Mouse (Mus musculus) 3134 (cell line): ENCODE measurements around the gene Eif4a2.
A peak's percentile ranks its signal among the peaks of the same experiment; 100 is the strongest.

ENCODE experiments used
- DNase-seq: peaks from one replicate; pipeline ENCODE4 v3.0.0-alpha.2; 2011; ENCODE audit warnings: low spot score; ENCODE audit not compliant: insufficient read length; ENCODE audit errors: extremely low read depth

The Eif4a2 gene

DNA sequence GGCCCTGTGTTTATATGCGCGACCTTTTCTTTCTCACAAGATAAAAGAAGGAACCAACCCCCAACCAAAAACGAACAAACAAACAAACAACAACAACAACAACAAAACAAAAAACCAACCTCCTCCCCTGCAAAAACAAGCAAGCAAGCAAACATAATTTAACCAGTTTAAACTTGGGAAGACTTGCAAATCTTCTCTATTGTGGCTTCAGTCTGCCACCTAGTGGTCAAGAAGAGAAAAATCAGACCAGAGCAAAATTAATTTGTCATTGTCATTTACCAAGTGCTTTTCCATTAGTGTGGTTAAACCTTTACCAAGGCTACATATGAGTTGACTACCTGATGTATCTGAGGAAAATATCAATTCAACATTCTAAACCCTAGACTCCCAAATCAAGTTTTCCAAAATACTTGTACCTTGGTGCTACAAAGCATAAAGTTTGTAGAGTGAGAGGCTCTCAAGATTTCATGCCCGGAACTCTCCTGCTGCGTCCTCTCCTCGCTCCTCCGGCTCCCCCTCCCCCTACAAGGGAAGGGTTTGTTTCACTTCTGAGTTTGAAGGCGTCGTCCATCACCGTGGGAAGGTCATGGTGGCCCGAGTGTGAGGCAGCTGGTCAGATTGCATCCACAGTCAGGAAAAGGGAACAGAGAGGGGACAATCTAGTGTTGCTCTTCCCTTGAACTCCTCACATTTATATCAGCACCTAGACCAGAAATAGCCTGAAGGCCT lies 28.3 kb downstream of the Eif4a2 start:
- DNase-seq: peak; percentile 60

DNA sequence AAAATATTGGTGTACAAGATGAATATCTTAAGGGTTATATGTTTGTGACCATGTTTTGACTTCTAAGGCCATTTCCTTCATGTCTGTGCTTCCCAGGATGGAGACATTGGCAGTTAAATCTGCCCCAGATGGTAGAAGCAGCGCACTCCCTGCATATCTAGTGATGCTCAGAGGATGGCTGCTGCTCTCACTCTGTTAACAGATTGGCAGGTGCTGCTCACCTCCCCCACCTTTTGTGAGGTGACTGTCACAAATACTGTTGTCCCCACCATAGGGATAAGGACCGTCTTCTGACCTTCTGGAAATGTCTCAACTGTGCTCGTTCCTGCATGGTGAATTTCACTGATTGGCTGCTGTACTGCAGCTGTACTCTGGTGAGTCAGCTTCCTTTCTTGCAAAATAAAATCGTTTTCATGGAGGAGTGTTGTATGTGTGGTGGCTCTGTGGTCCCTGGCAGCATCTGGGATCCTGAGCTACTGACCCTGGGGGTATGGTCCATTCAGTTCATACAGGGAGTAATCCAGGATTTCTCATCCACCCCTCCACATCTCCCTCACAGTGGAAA lies 29.2 kb downstream of the Eif4a2 start:
- peak; percentile 62 for DNase-seq

DNA sequence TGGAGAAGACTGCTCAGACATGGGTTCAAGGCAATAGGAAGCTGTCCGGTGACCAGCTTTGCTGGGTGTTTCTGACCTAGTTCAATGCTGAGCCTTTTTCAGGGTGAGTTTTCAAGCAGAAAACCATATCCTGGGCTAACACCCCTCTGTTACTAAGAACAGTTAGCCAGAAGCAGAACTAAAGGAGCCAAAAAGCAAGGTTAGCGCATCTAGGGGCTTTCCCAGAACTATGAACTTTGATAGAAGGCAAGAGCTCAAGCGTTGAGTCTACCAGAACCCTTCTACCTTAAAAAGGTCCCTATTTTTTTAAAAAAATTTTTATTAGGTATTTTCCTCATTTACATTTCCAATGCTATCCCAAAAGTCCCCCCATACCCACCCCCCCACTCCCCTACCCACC lies 33.7 kb downstream of the Eif4a2 start:
- DNase-seq: no peak

DNA sequence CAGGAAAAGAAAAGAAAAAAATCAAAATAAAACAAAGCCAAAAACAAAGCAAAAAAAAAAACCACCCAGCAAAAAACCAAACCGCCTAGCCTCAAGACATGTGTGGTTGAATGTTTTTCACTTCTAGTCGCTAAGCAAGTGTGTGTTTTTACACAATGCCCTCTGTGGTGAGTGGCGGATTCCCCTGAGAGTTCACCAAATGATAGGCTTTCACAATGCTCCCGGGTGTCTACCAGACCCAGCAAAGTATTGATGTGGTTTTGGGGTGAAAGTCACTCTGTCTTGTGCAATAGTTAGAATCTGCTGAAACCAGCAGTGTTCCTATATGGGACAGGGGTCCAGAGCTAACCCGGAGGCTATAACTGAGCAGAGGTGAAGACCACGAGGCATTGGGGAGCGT lies 37.1 kb downstream of the Eif4a2 start:
- no peak for DNase-seq

DNA sequence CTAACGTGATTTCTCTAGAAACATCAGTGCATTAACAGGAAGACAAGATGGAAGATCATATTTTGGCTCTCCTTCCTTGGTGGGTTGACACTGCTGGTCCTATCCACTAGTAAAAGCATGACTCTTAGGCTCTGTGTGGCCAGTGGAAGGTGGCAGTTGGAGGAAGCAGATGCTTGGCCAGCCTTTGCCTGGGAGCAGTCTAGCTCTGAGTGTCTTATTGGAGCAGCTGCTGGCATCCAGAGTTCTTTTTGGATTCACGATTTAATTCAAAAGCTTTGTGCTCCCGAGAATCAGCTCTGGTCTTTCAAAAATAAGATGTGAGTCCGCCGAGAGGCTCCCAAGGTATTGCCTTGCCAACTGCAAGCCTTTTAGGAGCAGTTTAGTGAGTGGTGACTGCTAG lies 38.0 kb downstream of the Eif4a2 start:
- DNase-seq: no peak

DNA sequence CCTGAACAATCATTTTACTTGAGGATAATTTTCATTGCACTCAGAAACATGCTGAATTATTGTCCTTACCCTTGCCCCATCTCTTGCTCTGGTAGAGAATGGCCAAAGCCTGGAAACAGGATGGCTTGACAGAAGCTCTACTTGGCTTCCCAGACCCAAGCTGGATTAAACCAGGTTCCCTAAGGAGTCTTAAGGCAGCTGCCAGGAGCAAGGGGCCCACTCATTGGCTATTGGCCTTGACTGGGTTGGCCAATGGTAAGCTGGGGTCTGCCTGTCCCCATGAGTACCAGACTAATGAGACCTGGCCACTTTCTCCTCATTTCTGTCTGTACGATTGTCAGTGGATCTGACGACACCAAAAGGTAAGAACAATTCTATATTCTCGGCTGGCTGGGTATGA lies 39.0 kb downstream of the Eif4a2 start, which contains the start of gene Adipoq:
Gene Adipoq, plus strand, starts transcription at position 257 of the 400 bp plus-strand sequence.
- no peak for DNase-seq

DNA sequence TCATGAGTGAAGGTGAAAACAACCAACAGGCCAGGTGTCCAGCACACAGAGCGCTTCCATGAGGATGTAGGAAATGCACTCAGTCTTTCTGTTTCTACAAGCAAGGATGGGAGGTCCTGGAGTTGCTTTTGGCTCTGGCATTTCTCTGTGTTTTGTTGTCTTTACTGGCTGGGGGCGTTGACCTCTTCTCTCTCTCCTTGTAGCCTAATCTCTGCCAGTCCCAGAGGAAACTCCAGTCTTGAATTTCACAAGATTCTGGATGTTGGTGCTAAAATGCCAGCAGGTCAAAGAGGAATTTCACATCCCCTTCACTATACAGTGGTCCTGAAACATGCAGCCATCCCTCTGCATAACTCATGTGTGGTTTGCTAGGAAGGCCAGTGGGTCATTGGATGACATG lies 41.7 kb downstream of the Eif4a2 start:
- no peak for DNase-seq

DNA sequence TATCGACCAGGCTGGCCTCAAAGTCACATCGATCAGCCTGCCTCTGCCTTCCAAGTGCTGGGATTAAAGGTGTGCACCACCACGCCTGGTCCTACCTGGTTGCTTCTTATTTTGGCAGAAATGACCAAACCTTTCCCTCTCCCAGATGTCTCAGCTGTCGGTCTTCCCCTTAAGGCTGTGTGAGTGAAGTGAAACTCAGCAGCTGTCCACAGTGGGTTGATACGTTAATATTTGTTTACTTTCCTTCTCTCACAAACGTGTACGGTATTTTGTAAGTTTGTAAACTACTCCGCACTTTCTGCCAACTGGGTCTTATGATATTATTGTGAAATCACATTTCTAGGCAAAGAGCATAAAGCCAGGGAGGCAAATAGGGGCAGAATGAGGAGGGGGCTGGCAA lies 42.2 kb downstream of the Eif4a2 start:
- no peak for DNase-seq

DNA sequence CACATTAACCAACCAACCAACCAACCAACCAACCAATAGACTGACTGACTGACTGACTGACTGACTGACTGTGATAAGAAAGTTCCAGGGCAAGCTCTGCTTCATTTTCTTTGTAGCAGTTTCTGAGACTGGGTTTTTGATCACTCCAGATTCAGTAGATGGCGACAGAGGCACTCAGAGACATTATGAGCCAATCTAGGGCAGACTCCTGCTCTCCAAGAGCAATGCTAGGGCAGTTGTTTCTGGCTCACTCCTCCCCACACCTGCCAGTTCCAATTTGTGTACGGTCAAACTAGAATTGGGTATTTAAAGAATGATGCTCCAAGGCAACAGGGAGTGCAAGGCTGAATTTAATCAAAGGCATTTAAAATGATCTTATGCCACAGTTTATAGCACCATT lies 44.2 kb downstream of the Eif4a2 start:
- no peak for DNase-seq

DNA sequence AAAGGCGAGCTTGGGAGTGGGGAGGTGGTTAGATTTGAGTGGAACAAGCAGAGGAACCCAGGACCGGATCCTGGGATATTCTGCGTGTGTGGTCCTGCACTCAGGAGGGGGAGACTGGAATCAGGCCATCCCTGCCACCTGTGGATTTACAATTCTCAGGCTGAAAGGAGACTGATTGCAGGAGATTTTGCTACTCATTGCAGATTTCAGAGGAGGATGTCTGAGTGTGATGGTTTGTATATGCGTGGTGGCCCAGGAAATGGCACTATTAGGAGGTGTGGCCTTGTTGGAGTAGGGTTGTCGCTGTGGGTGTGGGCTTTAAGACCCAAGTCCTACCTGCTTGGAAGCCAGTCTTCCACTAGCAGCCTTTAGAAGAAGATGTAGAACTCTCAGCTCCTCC lies 47.0 kb downstream of the Eif4a2 start:
- no peak for DNase-seq

DNA sequence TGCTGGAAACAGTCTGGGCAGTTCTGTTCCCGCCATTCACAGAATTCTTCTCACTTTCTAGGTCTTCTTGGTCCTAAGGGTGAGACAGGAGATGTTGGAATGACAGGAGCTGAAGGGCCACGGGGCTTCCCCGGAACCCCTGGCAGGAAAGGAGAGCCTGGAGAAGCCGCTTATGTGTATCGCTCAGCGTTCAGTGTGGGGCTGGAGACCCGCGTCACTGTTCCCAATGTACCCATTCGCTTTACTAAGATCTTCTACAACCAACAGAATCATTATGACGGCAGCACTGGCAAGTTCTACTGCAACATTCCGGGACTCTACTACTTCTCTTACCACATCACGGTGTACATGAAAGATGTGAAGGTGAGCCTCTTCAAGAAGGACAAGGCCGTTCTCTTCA lies 49.8 kb downstream of the Eif4a2 start:
- DNase-seq: no peak

DNA sequence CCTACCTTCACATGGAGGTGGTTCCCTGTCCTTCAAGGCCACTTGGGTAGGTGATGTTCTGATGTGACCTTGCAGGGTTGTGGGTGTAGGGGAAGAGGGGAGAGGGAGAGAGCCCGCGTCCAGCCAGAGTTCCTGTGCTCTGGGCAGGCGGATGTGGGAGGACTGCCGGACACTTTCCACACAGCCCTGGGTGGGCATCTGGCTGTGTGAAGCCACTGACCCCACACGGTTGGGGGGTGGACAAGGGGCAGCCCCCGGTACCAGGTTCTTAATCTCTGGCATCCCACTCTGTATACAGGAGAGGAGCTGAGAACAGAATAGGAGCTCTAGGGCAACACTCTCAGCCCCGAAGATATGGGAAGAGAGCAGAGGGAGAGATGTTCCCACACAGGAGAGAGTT lies 51.0 kb downstream of the Eif4a2 start:
- DNase-seq: no peak

DNA sequence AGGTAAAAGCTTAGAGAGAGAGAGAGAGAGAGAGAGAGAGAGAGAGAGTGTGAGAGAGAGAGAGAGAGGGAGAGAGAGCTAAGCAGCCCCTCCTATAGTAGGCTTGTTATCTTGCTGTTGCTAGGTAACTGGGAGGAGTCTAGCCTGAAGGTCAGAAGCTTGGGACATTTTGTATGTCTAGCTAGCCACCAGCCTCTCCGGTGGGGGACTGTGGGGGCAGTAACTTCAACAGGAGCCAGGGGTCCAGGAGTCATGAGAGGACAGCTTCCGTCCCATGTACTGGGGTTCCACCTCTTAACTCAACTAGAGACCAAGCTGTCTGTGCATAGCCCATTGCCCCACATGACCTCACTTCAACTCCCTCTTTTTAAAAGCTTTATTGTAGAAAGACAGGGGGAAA lies 51.7 kb downstream of the Eif4a2 start:
- no peak for DNase-seq

DNA sequence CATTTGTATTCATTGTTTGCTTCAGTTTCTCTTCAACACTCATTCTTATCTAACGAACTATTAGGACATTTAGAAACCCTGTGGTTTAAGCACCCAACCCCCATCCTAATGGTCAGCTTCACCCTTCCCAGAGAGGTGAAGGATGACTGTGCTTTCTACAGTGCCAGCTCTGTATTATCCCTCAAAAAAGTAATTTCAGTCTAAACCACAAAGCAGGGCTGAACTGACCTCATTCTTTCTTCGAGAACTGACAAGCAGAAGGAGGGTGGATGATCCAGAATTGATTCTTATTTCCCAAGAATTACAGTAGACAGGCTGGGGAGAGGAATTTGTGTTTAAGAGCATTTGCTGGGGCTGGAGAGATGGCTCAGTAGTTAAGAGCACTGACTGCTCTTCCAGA lies 52.5 kb downstream of the Eif4a2 start:
- peak; percentile 59 for DNase-seq

DNA sequence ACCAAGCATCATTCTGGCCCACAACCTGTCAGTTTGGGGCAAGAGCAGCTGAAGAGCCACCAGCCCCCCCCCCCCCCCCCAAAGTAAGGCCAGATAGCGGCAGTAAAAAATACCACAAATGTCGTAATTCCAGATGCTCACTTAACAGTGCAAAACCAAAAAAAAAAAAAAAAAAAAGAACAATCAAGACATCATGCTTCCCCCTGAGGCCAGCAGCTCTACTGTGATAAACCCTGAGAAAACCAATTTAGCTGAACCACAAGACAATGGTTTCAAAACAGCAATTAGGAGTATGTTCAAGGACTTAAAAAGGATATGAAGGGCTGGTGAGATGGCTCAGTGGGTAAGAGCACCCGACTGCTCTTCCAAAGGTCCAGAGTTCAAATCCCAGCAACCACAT lies 54.9 kb downstream of the Eif4a2 start:
- peak; percentile 18 for DNase-seq
